Mouse (Mus musculus) stomach, postnatal 0 days (tissue): ENCODE measurements around the gene Pelp1. TPM values are rescaled to one million over a fixed set of nuclear protein-coding genes. Genes with fewer than 3 reads are reported as not detected.

ENCODE experiments used
- ATAC-seq: fragments of 200-750 bp; cut with Nextera tagmentation; 2 replicates; pipeline ENCODE4 v1.8.0; 2017; ENCODE audit not compliant: low FRiP score, low TSS enrichment
- DNase-seq: peaks from one replicate; pipeline ENCODE4 v3.0.0-alpha.2; 2016; ENCODE audit warnings: low spot score
- H3K27ac ChIP-seq: fragments of 300-500 bp; sonication (generic); replicated peaks from 2 replicates; pipeline ENCODE4 v1.5.1; 2014; ENCODE audit warnings: mild to moderate bottlenecking, control low read depth
- H3K27me3 ChIP-seq: fragments of 300-500 bp; sonication (generic); 2 replicates; pipeline ENCODE4 v1.6.1; 2014; ENCODE audit warnings: low read length; ENCODE audit not compliant: control insufficient read depth, insufficient read depth
- H3K36me3 ChIP-seq: fragments of 300-500 bp; sonication (generic); 2 replicates; pipeline ENCODE4 v1.6.1; 2014; ENCODE audit warnings: low read length, mixed read lengths; ENCODE audit not compliant: control insufficient read depth, insufficient read depth
- H3K4me1 ChIP-seq: fragments of 300-500 bp; sonication (generic); replicated peaks from 2 replicates; pipeline ENCODE4 v1.6.1; 2014; ENCODE audit warnings: antibody characterized with exemption; ENCODE audit not compliant: control insufficient read depth, insufficient read depth
- H3K4me2 ChIP-seq: fragments of 300-500 bp; sonication (generic); replicated peaks from 2 replicates; pipeline ENCODE4 v1.6.1; 2014; ENCODE audit warnings: low read depth, mild to moderate bottlenecking, control low read depth, moderate library complexity
- H3K4me3 ChIP-seq: fragments of 300-500 bp; sonication (generic); 2 replicates; pipeline ENCODE4 v1.5.1; 2014; ENCODE audit warnings: low read depth, low read length, control low read depth
- H3K9ac ChIP-seq: fragments of 300-500 bp; sonication (generic); 2 replicates; pipeline ENCODE4 v1.6.1; 2014; ENCODE audit warnings: mild to moderate bottlenecking, low read length, control low read depth, mixed read lengths
- H3K9me3 ChIP-seq: fragments of 300-500 bp; sonication (generic); 2 replicates; pipeline ENCODE4 v1.6.1; 2016; ENCODE audit warnings: low read length; ENCODE audit not compliant: control insufficient read depth
- CTCF ChIP-seq: IDR thresholded peaks from 2 replicates; pipeline ENCODE4 v1.5.1; 2016; ENCODE audit warnings: antibody characterized with exemption, low read depth, mild to moderate bottlenecking, moderate library complexity
- EP300 ChIP-seq: optimal IDR thresholded peaks from 2 replicates; pipeline ENCODE3; 2016; ENCODE audit warnings: antibody characterized with exemption
- WGBS: fragments of 180-500 bp; shearing (Covaris S2); extraction: QIAGEN DNeasy Blood & Tissue Kit; methylation state at CpG from one replicate; pipeline ENCODE4 v1.1.7; 2014; 5-methylcytosine and 5-hydroxymethylcytosine counted together
- polyA plus RNA-seq: library from polyadenylated mRNA; unstranded; fragments of >200 nt; fragmentation: Nextera tagmentation; extraction: Ambion mirVana; gene quantifications from 2 replicates; pipeline ENCODE4 v1.2.1, GENCODE M21; 2015

Pelp1 gene
- 10.4 and 10.8 TPM in 2 replicates for polyA plus RNA-seq

- Histone ChIP-seq H3K4me1 (peaks cover 4% of the 10 kb centered on the region; the same call in 1 of the 2 replicates), H3K9me3 (no peaks in the 10 kb centered on the region), H3K27me3 (no peaks in the 10 kb centered on the region), H3K4me3 (peak within 1 kb of the TSS; percentile 90), H3K4me2 (peak within 1 kb of the TSS; percentile 89), H3K36me3 (peaks cover 4% of the 10 kb centered on the region; the same call in 1 of the 2 replicates), H3K9ac (peak within 1 kb of the TSS; percentile 96), H3K27ac (peak within 1 kb of the TSS; percentile 84)
- peak; percentile 89 for DNase-seq
- no peak for TF ChIP-seq CTCF
- peak; percentile 51 for TF ChIP-seq EP300
- under 1% methylated on average over 57 of the region's 59 CpGs for WGBS
- ATAC-seq, result peak; percentile 93
Measured at GRCm38 (mm10) chr11:70409594-70410296, at the start of gene Pelp1. Gene Pelp1 (minus strand): TSS chr11:70410031.

- Histone ChIP-seq H3K9ac (peak within 1 kb of the TSS; percentile 75), H3K27ac (peak within 1 kb of the TSS; percentile 61), H3K4me2 (peak within 1 kb of the TSS; percentile 92), H3K27me3 (no peaks in the 10 kb centered on the region), H3K36me3 (peaks cover 3% of the 10 kb centered on the region), H3K4me1 (no peaks in the 10 kb centered on the region; the same call in 1 of the 2 replicates), H3K9me3 (no peaks in the 10 kb centered on the region), H3K4me3 (peak within 1 kb of the TSS; percentile 61)
- peak; percentile 39 for DNase-seq
- peak; percentile 36 for ATAC-seq
- 13% methylated on average over 30 of the region's 32 CpGs for WGBS
- no peak for TF ChIP-seq CTCF
- TF ChIP-seq EP300, result no peak
Measured at GRCm38 (mm10) chr11:70458688-70459600, 49.1 kb upstream of the Pelp1 start, which contains the start of gene Zmynd15. Gene Zmynd15 (plus strand): TSS chr11:70459433.

GRCm38 (mm10) chr11:70453261-70454044, 43.6 kb upstream of the Pelp1 start:
- WGBS, result 80% methylated on average over 9 of the region's 9 CpGs
- Histone ChIP-seq H3K9ac (no peak overlapping the region), H3K9me3 (no peaks in the 10 kb centered on the region), H3K4me1 (no peaks in the 10 kb centered on the region), H3K27me3 (no peaks in the 10 kb centered on the region), H3K36me3 (peaks cover 8% of the 10 kb centered on the region), H3K4me2 (peak overlapping the region; percentile 50; the same call in 1 of the 2 replicates), H3K27ac (no peak overlapping the region), H3K4me3 (no peak overlapping the region)
- ATAC-seq (no peak; the same call in 1 of the 2 replicates), DNase-seq (no peak)
- TF ChIP-seq EP300, result no peak

- peak within 1 kb of the TSS; percentile 62 for H3K4me3 ChIP-seq
- no peaks in the 10 kb centered on the region for H3K4me1 ChIP-seq
- peak within 1 kb of the TSS; percentile 79 for H3K9ac ChIP-seq
- TF ChIP-seq EP300 (peak; percentile 34), CTCF (peak; percentile 98)
- peaks cover 8% of the 10 kb centered on the region for H3K36me3 ChIP-seq
- no peaks in the 10 kb centered on the region for H3K9me3 ChIP-seq
- peak within 1 kb of the TSS; percentile 50 for H3K4me2 ChIP-seq
- under 1% methylated on average over 46 of the region's 46 CpGs for WGBS
- ATAC-seq (peak; percentile 98), DNase-seq (peak; percentile 99)
- peak within 1 kb of the TSS; percentile 97 for H3K27ac ChIP-seq
- H3K27me3 ChIP-seq, result no peaks in the 10 kb centered on the region
Measured at GRCm38 (mm10) chr11:70451797-70452498, 42.1 kb upstream of the Pelp1 start, which contains the start of gene Med11. Gene Med11 (plus strand): TSS chr11:70451919.

DNA sequence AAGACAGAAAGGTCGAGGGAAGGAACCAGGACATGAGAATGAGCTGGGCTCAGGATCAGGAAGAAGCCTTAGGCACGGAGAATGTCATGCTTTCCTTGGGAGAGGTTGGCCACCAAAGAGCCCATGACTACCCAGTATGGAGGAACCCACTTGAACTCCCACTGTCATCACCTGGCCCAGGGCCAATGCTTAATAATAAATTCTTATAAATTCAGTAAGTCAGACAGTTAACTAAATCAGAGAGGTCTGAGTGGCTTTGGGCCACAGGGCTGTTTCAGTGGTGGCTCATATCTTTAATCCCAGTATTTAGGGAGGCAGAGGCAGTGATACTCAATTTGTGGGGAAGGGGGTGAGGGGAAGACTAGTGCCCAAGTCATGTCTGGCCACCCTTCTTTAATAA, 41.1 kb upstream of the Pelp1 start:
- H3K9ac ChIP-seq, result no peak overlapping the region
- ATAC-seq (no peak), DNase-seq (no peak)
- no peak overlapping the region for H3K4me3 ChIP-seq
- H3K27ac ChIP-seq, result no peak overlapping the region
- peaks cover 8% of the 10 kb centered on the region for H3K36me3 ChIP-seq
- no peak for TF ChIP-seq EP300
- no peak for TF ChIP-seq CTCF
- no peaks in the 10 kb centered on the region for H3K9me3 ChIP-seq
- H3K27me3 ChIP-seq, result no peaks in the 10 kb centered on the region
- peak overlapping the region; percentile 50; the same call in 1 of the 2 replicates for H3K4me2 ChIP-seq
- H3K4me1 ChIP-seq, result no peaks in the 10 kb centered on the region
- WGBS, result 82% methylated on average over 2 of the region's 2 CpGs
